Mouse (Mus musculus): Measurements from ENCODE around the gene Mea1. TPM values are rescaled to one million over a fixed set of nuclear protein-coding genes. Genes with fewer than 3 reads are reported as not detected.

Gene Mea1
- polyA plus RNA-seq (2016; fragmentation: Nextera tagmentation; extraction: Ambion mirVana): 170 and 174 TPM in 2 replicates

GRCm38 (mm10) chr17:46678416-46678815 is at the start of gene Mea1:
TSS of gene Mea1 (plus strand) at chr17:46678793.
- Histone ChIP-seq H3K9ac (peak within 1 kb of the TSS; percentile 77), H3K36me3 (peaks cover 44% of the 10 kb centered on the region), H3K4me1 (peaks cover 35% of the 10 kb centered on the region), H3K27ac (peak within 1 kb of the TSS; percentile 57; the same call in 1 of the 2 replicates), H3K4me3 (peak within 1 kb of the TSS; percentile 89), H3K27me3 (no peaks in the 10 kb centered on the region), H3K9me3 (no peaks in the 10 kb centered on the region), H3K4me2 (replicated peaks) (peak within 1 kb of the TSS; percentile 92)
- ATAC-seq (ENCODE audit: insufficient number of reproducible peaks, insufficient read depth, low FRiP score, low TSS enrichment): no peak
- 93% methylated on average over 8 of the region's 9 CpGs for WGBS

- peak overlapping the region; percentile 98 for H3K4me3 ChIP-seq
- H3K36me3 ChIP-seq: peaks cover 30% of the 10 kb centered on the region; the same call in 1 of the 2 replicates
- H3K27ac ChIP-seq: peak overlapping the region; percentile 97
- H3K4me2 ChIP-seq (replicated peaks): peak overlapping the region; percentile 62
- H3K9ac ChIP-seq: peak overlapping the region; percentile 99
- 4% methylated on average over 12 of the region's 12 CpGs for WGBS
- peaks cover 50% of the 10 kb centered on the region for H3K4me1 ChIP-seq
- peak; percentile 62 for ATAC-seq (ENCODE audit: insufficient number of reproducible peaks, insufficient read depth, low FRiP score, low TSS enrichment)
- no peaks in the 10 kb centered on the region for H3K9me3 ChIP-seq
- H3K27me3 ChIP-seq: no peaks in the 10 kb centered on the region
These were observed 48.7 kb upstream of the Mea1 start for GRCm38 (mm10) chr17:46629685-46630441.

- WGBS: 26% methylated on average over 15 of the region's 15 CpGs
- H3K9me3 ChIP-seq: no peaks in the 10 kb centered on the region
- peaks cover 64% of the 10 kb centered on the region for H3K36me3 ChIP-seq
- H3K27ac ChIP-seq: no peak overlapping the region
- H3K4me2 ChIP-seq (replicated peaks): peak overlapping the region; percentile 25
- no peaks in the 10 kb centered on the region for H3K27me3 ChIP-seq
- H3K4me3 ChIP-seq: no peak overlapping the region
- H3K9ac ChIP-seq: 0 out of 2 replicates have a peak overlapping the region, but pooled peaks have one; percentile 33
- ATAC-seq (ENCODE audit: insufficient number of reproducible peaks, insufficient read depth, low FRiP score, low TSS enrichment): no peak
- 0 out of 2 replicates have a peak, but pooled peaks cover 8% of the 10 kb centered on the region for H3K4me1 ChIP-seq
These were observed 41.6 kb upstream of the Mea1 start for GRCm38 (mm10) chr17:46636831-46637523.

- Histone ChIP-seq H3K4me3 (no peak overlapping the region), H3K4me2 (replicated peaks) (no peak overlapping the region), H3K27ac (no peak overlapping the region), H3K4me1 (peaks cover 18% of the 10 kb centered on the region), H3K9ac (no peak overlapping the region), H3K36me3 (peaks cover 52% of the 10 kb centered on the region), H3K27me3 (no peaks in the 10 kb centered on the region), H3K9me3 (no peaks in the 10 kb centered on the region)
- no peak for ATAC-seq (ENCODE audit: insufficient number of reproducible peaks, insufficient read depth, low FRiP score, low TSS enrichment)
- WGBS: 82% methylated on average over 9 of the region's 9 CpGs
These were observed 38.7 kb upstream of the Mea1 start for GRCm38 (mm10) chr17:46639929-46640328.

- no peak overlapping the region for H3K4me3 ChIP-seq
- H3K9me3 ChIP-seq: no peaks in the 10 kb centered on the region
- ATAC-seq (ENCODE audit: insufficient number of reproducible peaks, insufficient read depth, low FRiP score, low TSS enrichment): no peak
- peaks cover 16% of the 10 kb centered on the region for H3K4me1 ChIP-seq
- H3K36me3 ChIP-seq: peaks cover 36% of the 10 kb centered on the region
- no peak overlapping the region for H3K27ac ChIP-seq
- 89% methylated on average over 17 of the region's 17 CpGs for WGBS
- H3K27me3 ChIP-seq: no peaks in the 10 kb centered on the region
- H3K9ac ChIP-seq: no peak overlapping the region
- no peak overlapping the region for H3K4me2 ChIP-seq (replicated peaks)
These were observed 36.5 kb upstream of the Mea1 start for GRCm38 (mm10) chr17:46642060-46642459.

- Histone ChIP-seq H3K36me3 (peaks cover 43% of the 10 kb centered on the region), H3K9ac (peak overlapping the region; percentile 67; the same call in 1 of the 2 replicates), H3K4me2 (replicated peaks) (peak overlapping the region; percentile 83), H3K4me3 (peak overlapping the region; percentile 78; the same call in 1 of the 2 replicates), H3K27ac (no peak overlapping the region), H3K9me3 (no peaks in the 10 kb centered on the region), H3K4me1 (peaks cover 18% of the 10 kb centered on the region), H3K27me3 (no peaks in the 10 kb centered on the region)
- no peak for ATAC-seq (ENCODE audit: insufficient number of reproducible peaks, insufficient read depth, low FRiP score, low TSS enrichment)
- 86% methylated on average over 12 of the region's 12 CpGs for WGBS
These were observed 34.3 kb upstream of the Mea1 start for GRCm38 (mm10) chr17:46644152-46644805.

- no peak for ATAC-seq (ENCODE audit: insufficient number of reproducible peaks, insufficient read depth, low FRiP score, low TSS enrichment)
- Histone ChIP-seq H3K27ac (0 out of 2 replicates have a peak overlapping the region, but pooled peaks have one; percentile 24), H3K4me1 (peaks cover 25% of the 10 kb centered on the region), H3K9ac (peak overlapping the region; percentile 67), H3K4me3 (peak overlapping the region; percentile 78), H3K27me3 (no peaks in the 10 kb centered on the region), H3K36me3 (peaks cover 35% of the 10 kb centered on the region), H3K4me2 (replicated peaks) (peak overlapping the region; percentile 83), H3K9me3 (no peaks in the 10 kb centered on the region)
- 13% methylated on average over 11 of the region's 11 CpGs for whole genome bisulfite sequencing
These were observed 33.6 kb upstream of the Mea1 start for GRCm38 (mm10) chr17:46644916-46645475.

- WGBS: under 1% methylated on average over 52 of the region's 53 CpGs
- H3K27ac ChIP-seq: peak within 1 kb of the TSS; percentile 72
These were observed 32.9 kb upstream of the Mea1 start, which contains the start of the genes Klc4 and Mrpl2 for GRCm38 (mm10) chr17:46645561-46646321. TSS of gene Klc4 (minus strand) at chr17:46646022. TSS of gene Mrpl2 (plus strand) at chr17:46646229.

GRCm38 (mm10) chr17:46646322-46646662 is 32.3 kb upstream of the Mea1 start:
- H3K9me3 ChIP-seq: no peaks in the 10 kb centered on the region
- ATAC-seq (ENCODE audit: insufficient number of reproducible peaks, insufficient read depth, low FRiP score, low TSS enrichment): no peak
- H3K27ac ChIP-seq: peak overlapping the region; percentile 72
- peak overlapping the region; percentile 76 for H3K4me2 ChIP-seq (replicated peaks)
- under 1% methylated on average over 19 of the region's 19 CpGs for WGBS
- H3K36me3 ChIP-seq: peaks cover 22% of the 10 kb centered on the region
- H3K27me3 ChIP-seq: no peaks in the 10 kb centered on the region
- peak overlapping the region; percentile 78 for H3K4me3 ChIP-seq
- H3K9ac ChIP-seq: peak overlapping the region; percentile 74
- H3K4me1 ChIP-seq: peaks cover 29% of the 10 kb centered on the region

More at GRCm38 (mm10) chr17:46645561-46646321, 32.9 kb upstream of the Mea1 start, which contains the start of the genes Klc4 and Mrpl2:
- Histone ChIP-seq H3K4me2 (replicated peaks) (peak within 1 kb of the TSS; percentile 83), H3K4me3 (peak within 1 kb of the TSS; percentile 78), H3K36me3 (peaks cover 28% of the 10 kb centered on the region), H3K9me3 (no peaks in the 10 kb centered on the region), H3K4me1 (peaks cover 25% of the 10 kb centered on the region), H3K27me3 (no peaks in the 10 kb centered on the region), H3K9ac (peak within 1 kb of the TSS; percentile 74)
- peak; percentile 49 for ATAC-seq (ENCODE audit: insufficient number of reproducible peaks, insufficient read depth, low FRiP score, low TSS enrichment)

- H3K4me3 ChIP-seq: no peak overlapping the region
These were observed 31.3 kb upstream of the Mea1 start for GRCm38 (mm10) chr17:46647279-46647678.

More at GRCm38 (mm10) chr17:46647279-46647678, 31.3 kb upstream of the Mea1 start:
- WGBS: 87% methylated on average over 7 of the region's 7 CpGs
- Histone ChIP-seq H3K9ac (no peak overlapping the region), H3K27me3 (no peaks in the 10 kb centered on the region), H3K27ac (no peak overlapping the region), H3K9me3 (no peaks in the 10 kb centered on the region), H3K4me2 (replicated peaks) (no peak overlapping the region), H3K36me3 (peaks cover 17% of the 10 kb centered on the region), H3K4me1 (peaks cover 39% of the 10 kb centered on the region)
- ATAC-seq (ENCODE audit: insufficient number of reproducible peaks, insufficient read depth, low FRiP score, low TSS enrichment): no peak
